Mouse (Mus musculus) neural tube, embryonic 12.5 days (tissue): ENCODE measurements around the gene Tubb1. TPM values are rescaled to one million over a fixed set of nuclear protein-coding genes. Genes with fewer than 3 reads are reported as not detected.
A peak's percentile ranks its signal among the peaks of the same experiment; 100 is the strongest.

Source experiments
- ATAC-seq: fragments of 200-750 bp; cut with Nextera tagmentation; 2 replicates; pipeline ENCODE4 v1.8.0; 2017; ENCODE audit warnings: low read depth, mild to moderate bottlenecking, moderate TSS enrichment, moderate library complexity; ENCODE audit not compliant: low FRiP score
- H3K27ac ChIP-seq: fragments of 300-500 bp; sonication (generic); 2 replicates; pipeline ENCODE4 v1.5.1; 2016
- H3K27me3 ChIP-seq: fragments of 300-500 bp; sonication (generic); replicated peaks from 2 replicates; pipeline ENCODE4 v1.6.1; 2016; ENCODE audit warnings: mild to moderate bottlenecking
- H3K36me3 ChIP-seq: fragments of 300-500 bp; sonication (generic); 2 replicates; pipeline ENCODE4 v1.6.1; 2016; ENCODE audit warnings: mild to moderate bottlenecking
- H3K4me1 ChIP-seq: fragments of 300-500 bp; sonication (generic); 2 replicates; pipeline ENCODE4 v1.6.1; 2016
- H3K4me2 ChIP-seq: fragments of 300-500 bp; sonication (generic); replicated peaks from 2 replicates; pipeline ENCODE4 v1.6.1; 2016; ENCODE audit warnings: mild to moderate bottlenecking
- H3K4me3 ChIP-seq: fragments of 300-500 bp; sonication (generic); 2 replicates; pipeline ENCODE4 v1.5.1; 2016
- H3K9ac ChIP-seq: fragments of 300-500 bp; sonication (generic); 2 replicates; pipeline ENCODE4 v1.6.1; 2016; ENCODE audit warnings: mild to moderate bottlenecking
- H3K9me3 ChIP-seq: fragments of 300-500 bp; sonication (generic); 2 replicates; pipeline ENCODE4 v1.6.1; 2016; ENCODE audit warnings: mild to moderate bottlenecking
- WGBS: fragments of 180-500 bp; shearing (Covaris S2); methylation state at CpG from one replicate; pipeline ENCODE4 v1.1.7; 2016; 5-methylcytosine and 5-hydroxymethylcytosine counted together
- polyA plus RNA-seq: library from polyadenylated mRNA; unstranded; fragments of >200 nt; fragmentation: Nextera tagmentation; extraction: Ambion mirVana; gene quantifications from 2 replicates; pipeline ENCODE4 v1.2.1, GENCODE M21; 2016

Gene Tubb1
- polyA plus RNA-seq, 1 experiment from 2014 or later = 3.4 TPM

DNA sequence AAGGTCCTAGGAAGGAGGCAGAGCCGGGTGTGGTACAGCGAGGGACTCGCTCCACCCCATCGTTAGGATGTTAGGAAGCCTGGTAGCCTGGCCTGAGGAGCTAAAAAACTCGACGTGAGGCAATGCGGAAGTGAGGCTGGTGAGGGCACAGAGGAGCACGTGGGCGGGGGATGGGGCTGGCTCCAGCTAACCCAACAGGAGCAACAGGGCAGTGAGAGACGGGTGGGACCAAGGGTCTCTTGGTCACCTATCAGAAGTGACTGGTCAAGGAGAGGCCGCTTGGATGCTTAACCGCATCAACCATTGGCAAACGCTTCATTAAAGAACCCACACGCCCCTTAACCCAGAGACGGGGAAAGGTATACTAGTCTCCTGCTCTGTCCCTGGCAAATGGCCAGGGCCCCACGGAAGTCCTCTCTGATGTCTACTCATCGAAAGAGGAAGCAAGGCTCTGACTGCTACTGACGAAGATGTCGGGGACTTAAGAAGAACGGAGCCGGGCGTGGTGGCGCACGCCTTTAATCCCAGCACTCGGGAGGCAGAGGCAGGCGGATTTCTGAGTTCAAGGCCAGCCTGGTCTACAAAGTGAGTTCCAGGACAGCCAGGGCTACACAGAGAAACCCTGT lies 14.3 kb upstream of the Tubb1 start:
- Histone ChIP-seq H3K27me3 (no peaks in the 10 kb centered on the region), H3K4me3 (no peak overlapping the region), H3K27ac (no peak overlapping the region), H3K4me1 (peaks cover 16% of the 10 kb centered on the region), H3K9ac (no peak overlapping the region), H3K9me3 (no peaks in the 10 kb centered on the region), H3K36me3 (peaks cover 9% of the 10 kb centered on the region; the same call in 1 of the 2 replicates), H3K4me2 (no peak overlapping the region)
- no peak for ATAC-seq
- WGBS = 93% methylated on average over 26 of the region's 26 CpGs

DNA sequence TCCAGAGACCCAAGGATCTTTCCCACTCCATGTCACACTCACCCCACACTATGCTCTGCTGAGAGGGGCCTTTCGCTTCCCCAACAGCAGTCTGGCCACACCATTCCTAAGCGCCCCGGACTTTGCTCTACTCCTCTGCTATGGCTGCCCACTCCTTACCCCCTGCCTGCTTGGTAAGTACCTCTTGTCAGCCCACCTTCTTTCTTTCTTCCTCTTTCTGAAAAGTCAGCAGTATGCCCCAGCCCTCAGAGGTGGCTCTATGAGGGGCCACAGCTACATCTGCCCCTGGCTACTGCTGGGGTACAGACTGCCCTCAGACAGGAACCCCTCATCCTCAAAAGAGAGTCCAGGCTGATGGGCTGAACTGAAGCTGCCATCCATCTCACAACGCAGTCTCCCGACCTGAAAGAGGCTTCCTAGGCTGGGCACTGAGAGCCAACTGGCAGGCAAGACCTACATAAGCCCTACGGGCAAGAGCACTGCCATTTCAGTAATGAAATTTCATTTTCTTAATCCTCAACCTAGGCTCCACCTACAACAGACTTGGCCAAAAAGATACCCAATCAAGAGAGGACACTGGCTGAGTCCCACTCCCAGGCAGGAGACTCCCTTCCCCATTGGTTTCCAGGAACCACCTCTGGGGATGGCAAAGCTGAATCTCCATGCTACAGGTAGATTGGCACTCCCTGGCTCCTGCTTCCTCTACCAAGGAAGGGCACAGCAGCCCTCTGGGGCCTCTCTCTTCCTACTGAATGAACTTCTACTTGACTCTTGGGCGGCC lies 13.4 kb upstream of the Tubb1 start:
- Histone ChIP-seq H3K9me3 (no peaks in the 10 kb centered on the region), H3K36me3 (peaks cover 9% of the 10 kb centered on the region; the same call in 1 of the 2 replicates), H3K9ac (no peak overlapping the region), H3K27me3 (no peaks in the 10 kb centered on the region), H3K4me3 (no peak overlapping the region), H3K4me1 (peaks cover 16% of the 10 kb centered on the region), H3K4me2 (no peak overlapping the region), H3K27ac (no peak overlapping the region)
- 96% methylated on average over 7 of the region's 7 CpGs for WGBS
- no peak for ATAC-seq

DNA sequence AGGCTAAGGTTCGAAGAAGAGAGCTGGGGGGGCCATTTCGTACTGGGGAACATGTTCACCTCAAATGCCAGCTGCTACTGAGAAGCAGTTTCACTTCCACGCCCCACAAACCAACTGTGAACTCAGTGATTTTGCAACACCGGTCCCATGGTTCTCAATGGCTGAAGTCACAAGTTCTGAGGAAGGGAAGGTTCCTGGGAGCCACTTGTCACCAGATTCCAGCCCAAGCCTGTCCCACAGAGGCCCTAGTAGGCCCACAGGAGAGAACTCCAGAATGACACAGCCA lies 12.9 kb upstream of the Tubb1 start:
- Histone ChIP-seq H3K36me3 (peaks cover 9% of the 10 kb centered on the region; the same call in 1 of the 2 replicates), H3K4me2 (peak overlapping the region; percentile 74), H3K27ac (no peak overlapping the region), H3K9ac (no peak overlapping the region), H3K9me3 (no peaks in the 10 kb centered on the region), H3K4me3 (no peak overlapping the region), H3K4me1 (peaks cover 19% of the 10 kb centered on the region), H3K27me3 (no peaks in the 10 kb centered on the region)
- ATAC-seq = no peak
- 94% methylated on average over 4 of the region's 4 CpGs for WGBS

DNA sequence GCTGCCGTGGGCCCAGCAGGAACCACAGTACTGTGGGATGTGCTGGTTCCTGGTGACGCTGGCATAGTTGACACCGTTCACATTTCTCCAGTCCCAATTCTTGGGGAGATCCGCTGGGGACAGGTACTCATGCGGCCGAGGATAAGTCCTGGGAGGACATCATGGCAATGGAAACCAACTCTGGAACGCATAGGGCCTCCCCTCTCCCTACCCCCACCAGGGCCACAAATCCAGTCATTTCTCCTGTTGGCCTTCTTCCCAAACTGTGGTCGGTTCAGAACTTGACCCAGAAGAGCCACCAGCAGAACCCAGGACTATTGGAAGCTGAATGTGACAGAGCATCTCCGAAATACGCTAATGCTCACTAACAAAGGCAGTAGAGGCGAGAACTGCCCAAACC lies 12.3 kb upstream of the Tubb1 start:
- Histone ChIP-seq H3K4me1 (peaks cover 19% of the 10 kb centered on the region), H3K9ac (peak overlapping the region; percentile 63), H3K9me3 (no peaks in the 10 kb centered on the region), H3K4me3 (peak overlapping the region; percentile 50), H3K4me2 (peak overlapping the region; percentile 74), H3K27me3 (no peaks in the 10 kb centered on the region), H3K36me3 (peaks cover 7% of the 10 kb centered on the region; the same call in 1 of the 2 replicates), H3K27ac (no peak overlapping the region)
- WGBS = 71% methylated on average over 11 of the region's 11 CpGs
- peak; percentile 5; the same call in 1 of the 2 replicates for ATAC-seq

DNA sequence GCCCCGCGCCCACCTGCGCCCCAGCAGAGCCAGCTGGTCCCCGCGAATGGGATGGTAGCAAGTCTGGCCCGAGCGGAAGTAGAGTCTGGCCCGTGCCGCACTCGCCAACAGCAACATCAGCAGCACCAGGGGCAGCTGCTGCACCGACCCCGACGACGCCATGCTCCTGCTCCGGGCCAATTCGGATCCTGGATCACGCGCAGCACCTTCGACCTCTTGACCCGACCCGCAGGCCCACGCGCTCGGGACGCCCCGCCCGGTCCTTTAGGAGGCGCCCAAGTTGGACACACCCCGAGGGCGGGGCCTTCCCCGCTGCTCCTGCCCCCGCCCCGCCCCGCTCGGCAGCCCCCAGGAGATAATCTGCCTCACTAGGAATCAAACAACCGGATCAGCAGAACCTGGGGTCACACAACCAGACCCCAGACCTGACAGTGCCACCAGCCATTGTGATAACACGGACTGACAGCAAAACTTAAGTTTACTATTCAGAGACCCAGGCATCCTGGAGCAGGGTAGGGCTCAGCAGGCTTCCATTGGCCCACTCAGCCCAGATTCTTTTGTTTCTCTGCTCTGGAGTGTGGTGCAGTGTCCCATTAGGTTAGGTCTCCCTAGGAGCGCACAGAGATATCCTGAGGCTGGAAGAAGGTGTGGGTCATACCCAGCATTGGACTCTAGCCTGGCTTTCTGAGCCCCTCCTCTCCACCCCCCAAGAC lies 11.6 kb upstream of the Tubb1 start, which contains the start of gene Ctsz:
Ctsz (minus strand) TSS at position 303 of the 713 bp plus-strand sequence.
- peaks cover 7% of the 10 kb centered on the region; the same call in 1 of the 2 replicates for H3K36me3 ChIP-seq
- no peak within 1 kb of the TSS for H3K27ac ChIP-seq
- under 1% methylated on average over 38 of the region's 38 CpGs for WGBS

DNA sequence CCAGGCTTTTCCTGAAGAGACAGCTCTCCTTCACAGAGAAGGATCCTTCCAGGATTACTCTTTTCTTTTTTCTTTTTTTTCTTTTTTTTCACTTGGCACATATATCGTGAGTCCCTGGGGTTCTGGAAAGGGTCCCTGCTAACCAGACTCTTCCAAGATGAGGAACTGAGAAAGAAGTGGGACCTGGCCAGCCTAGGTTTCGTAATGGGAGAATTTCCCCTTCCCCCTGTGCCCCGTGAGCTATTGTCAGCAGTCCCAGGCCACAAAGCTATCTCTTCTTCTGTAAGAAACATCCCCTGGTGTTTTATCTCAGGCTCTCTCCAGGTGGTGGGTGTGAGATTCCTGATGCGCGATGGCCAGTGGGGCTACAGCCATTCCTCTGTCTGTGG lies 11.1 kb upstream of the Tubb1 start:
- Histone ChIP-seq H3K27ac (no peak overlapping the region), H3K36me3 (peaks cover 7% of the 10 kb centered on the region; the same call in 1 of the 2 replicates), H3K27me3 (no peaks in the 10 kb centered on the region), H3K9me3 (no peaks in the 10 kb centered on the region), H3K4me1 (peaks cover 19% of the 10 kb centered on the region), H3K4me3 (peak overlapping the region; percentile 50; the same call in 1 of the 2 replicates), H3K9ac (0 out of 2 replicates have a peak overlapping the region, but pooled peaks have one; percentile 63), H3K4me2 (peak overlapping the region; percentile 74)
- ATAC-seq = no peak
- WGBS = 51% methylated on average over 5 of the region's 5 CpGs

More for the DNA sequence above, 11.6 kb upstream of the Tubb1 start, which contains the start of gene Ctsz:
- Histone ChIP-seq H3K4me1 (peaks cover 19% of the 10 kb centered on the region), H3K9ac (peak within 1 kb of the TSS; percentile 63), H3K27me3 (no peaks in the 10 kb centered on the region), H3K9me3 (no peaks in the 10 kb centered on the region), H3K4me2 (peak within 1 kb of the TSS; percentile 74), H3K4me3 (peak within 1 kb of the TSS; percentile 50)
- ATAC-seq = peak; percentile 82

DNA sequence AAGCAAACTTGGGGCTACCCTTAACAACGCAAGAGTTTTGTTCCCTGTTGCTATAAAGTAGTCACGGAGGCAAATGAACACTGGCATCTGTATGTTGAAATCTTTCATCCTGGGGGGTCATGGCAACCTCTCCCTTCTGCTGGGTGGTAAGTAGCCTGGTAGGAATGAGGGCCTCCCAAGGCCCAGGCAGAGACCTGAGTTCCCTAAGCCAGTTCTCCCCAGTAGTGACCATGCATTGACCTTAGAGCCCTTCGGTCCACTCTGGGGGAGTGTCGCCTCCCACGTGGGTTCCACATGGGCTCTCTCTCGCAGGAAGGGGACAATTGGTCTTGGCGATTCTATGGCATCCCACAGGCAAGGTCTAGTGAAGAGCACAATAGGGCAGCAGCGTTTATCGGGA lies 10.5 kb upstream of the Tubb1 start:
- 77% methylated on average over 9 of the region's 9 CpGs for WGBS
- Histone ChIP-seq H3K9ac (no peak overlapping the region), H3K36me3 (0 out of 2 replicates have a peak, but pooled peaks cover 3% of the 10 kb centered on the region), H3K4me1 (peaks cover 19% of the 10 kb centered on the region), H3K4me2 (no peak overlapping the region), H3K27me3 (no peaks in the 10 kb centered on the region), H3K27ac (no peak overlapping the region), H3K4me3 (no peak overlapping the region), H3K9me3 (no peaks in the 10 kb centered on the region)
- no peak for ATAC-seq

DNA sequence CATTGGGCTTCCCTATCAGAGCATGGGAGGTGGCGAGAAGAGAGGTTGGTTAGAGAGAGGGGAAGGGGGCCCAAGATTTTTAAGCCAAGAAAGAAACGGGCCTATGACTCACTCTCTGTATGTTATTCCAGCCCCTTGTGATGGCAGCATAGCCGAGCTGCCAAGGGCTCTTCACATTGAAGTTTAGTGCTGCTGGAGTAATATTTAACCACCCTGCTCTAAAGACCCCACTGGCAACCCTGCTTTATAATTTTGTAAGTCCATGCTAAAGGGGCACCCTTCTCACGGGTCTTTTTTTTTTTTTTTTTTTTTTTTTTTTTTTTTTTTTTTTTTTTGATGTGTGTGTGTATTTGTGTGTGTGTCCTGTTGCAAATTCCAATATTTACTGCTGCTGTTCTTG lies 8.6 kb upstream of the Tubb1 start:
- ATAC-seq = no peak
- peaks cover 19% of the 10 kb centered on the region for H3K4me1 ChIP-seq
- H3K4me2 ChIP-seq = no peak overlapping the region
- 74% methylated on average over 4 of the region's 4 CpGs for WGBS
- no peak overlapping the region for H3K4me3 ChIP-seq
- no peaks in the 10 kb centered on the region for H3K27me3 ChIP-seq
- H3K27ac ChIP-seq = no peak overlapping the region
- no peaks in the 10 kb centered on the region for H3K36me3 ChIP-seq
- no peaks in the 10 kb centered on the region for H3K9me3 ChIP-seq
- no peak overlapping the region for H3K9ac ChIP-seq

DNA sequence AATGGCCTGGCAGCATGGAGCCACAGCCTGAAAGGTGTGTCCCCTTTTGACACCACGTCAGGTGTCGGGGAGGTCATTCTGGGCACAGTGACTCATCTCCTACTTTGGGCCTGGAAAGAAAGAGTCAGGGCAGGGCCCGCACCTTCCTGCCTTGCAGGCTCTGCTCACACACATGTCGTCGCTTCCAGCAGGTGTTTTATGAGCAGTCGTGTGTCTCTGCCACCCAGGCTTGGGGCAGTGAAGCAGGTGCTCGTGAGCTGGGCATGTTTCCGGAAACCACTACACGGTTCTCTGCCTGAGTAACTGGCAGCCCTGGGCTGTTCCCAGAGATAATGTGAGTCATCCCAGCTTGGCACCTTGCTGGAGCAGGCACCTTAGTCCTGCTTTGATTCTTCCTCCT lies 8.0 kb upstream of the Tubb1 start:
- 75% methylated on average over 9 of the region's 9 CpGs for WGBS
- H3K36me3 ChIP-seq = no peaks in the 10 kb centered on the region
- no peak overlapping the region for H3K9ac ChIP-seq
- H3K4me2 ChIP-seq = no peak overlapping the region
- no peak overlapping the region for H3K4me3 ChIP-seq
- H3K4me1 ChIP-seq = peaks cover 19% of the 10 kb centered on the region
- no peaks in the 10 kb centered on the region for H3K27me3 ChIP-seq
- ATAC-seq = no peak
- no peaks in the 10 kb centered on the region for H3K9me3 ChIP-seq
- no peak overlapping the region for H3K27ac ChIP-seq

DNA sequence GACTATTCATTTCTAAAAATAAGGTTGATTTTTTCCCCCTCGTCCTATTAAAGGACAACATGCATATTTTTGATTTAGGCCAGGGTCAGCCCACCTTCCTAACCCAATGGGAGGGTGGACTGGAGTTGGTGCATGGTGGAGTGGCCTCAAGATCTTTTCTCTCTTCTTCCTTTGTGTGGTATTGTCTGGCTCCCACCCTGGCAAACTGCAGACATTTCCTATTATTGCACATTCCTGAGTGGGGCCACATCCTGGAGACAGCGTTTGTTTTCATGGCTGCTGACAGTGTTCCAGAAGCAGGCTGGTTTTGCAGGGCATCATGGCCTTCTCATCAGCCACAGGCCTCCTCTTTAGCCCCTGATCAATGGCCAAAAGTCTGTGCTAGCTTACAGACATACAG lies 7.4 kb upstream of the Tubb1 start:
- H3K27me3 ChIP-seq = no peaks in the 10 kb centered on the region
- ATAC-seq = no peak
- H3K36me3 ChIP-seq = no peaks in the 10 kb centered on the region
- H3K4me1 ChIP-seq = peaks cover 16% of the 10 kb centered on the region
- no peak overlapping the region for H3K4me3 ChIP-seq
- H3K27ac ChIP-seq = no peak overlapping the region
- no peaks in the 10 kb centered on the region for H3K9me3 ChIP-seq
- 55% methylated on average over 2 of the region's 2 CpGs for WGBS
- H3K9ac ChIP-seq = no peak overlapping the region
- H3K4me2 ChIP-seq = no peak overlapping the region

DNA sequence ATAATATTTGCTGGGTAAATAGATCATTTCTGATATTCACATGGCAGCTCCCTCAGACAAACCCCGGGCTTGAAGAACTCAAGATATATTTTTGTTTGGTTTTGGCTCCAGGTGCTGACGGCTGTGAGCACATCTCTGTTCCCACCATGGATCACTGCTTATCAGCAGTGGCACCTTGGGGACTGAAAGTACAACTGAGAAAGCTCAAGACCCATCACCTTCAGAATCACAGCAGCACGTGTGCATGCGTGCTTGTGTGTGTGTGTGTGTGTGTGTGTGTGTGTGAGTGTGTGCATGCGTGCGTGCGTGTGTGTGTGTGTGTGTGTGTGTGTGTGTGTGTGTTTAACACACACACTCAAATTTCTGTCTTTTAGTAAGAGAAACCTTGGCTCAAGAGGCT lies 6.1 kb upstream of the Tubb1 start:
- 78% methylated on average over 7 of the region's 7 CpGs for WGBS
- no peak for ATAC-seq
- no peak overlapping the region for H3K27ac ChIP-seq
- H3K4me3 ChIP-seq = no peak overlapping the region
- H3K4me1 ChIP-seq = 0 out of 2 replicates have a peak, but pooled peaks cover 4% of the 10 kb centered on the region
- no peaks in the 10 kb centered on the region for H3K27me3 ChIP-seq
- no peak overlapping the region for H3K4me2 ChIP-seq
- no peaks in the 10 kb centered on the region for H3K9me3 ChIP-seq
- H3K36me3 ChIP-seq = no peaks in the 10 kb centered on the region
- H3K9ac ChIP-seq = no peak overlapping the region

DNA sequence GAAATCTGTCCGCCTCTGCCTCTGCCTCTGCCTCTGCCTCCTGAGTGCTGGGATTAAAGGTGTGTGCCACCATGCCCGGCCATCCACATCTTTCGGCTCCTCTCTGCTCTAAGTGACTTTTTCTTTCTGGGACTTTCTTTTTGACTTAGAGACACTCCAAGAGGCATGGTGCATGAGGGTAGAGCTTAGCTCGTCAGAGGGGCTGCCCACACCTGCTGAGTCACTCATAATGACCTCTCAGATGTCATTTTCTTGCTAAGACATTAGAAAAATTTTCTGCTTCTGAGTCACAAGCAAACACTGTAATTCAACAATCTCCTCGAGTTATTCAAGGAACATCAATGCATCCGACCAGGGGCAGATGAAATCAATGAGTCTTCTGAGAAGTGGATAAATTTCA lies 5.5 kb upstream of the Tubb1 start:
- no peak overlapping the region for H3K27ac ChIP-seq
- no peaks in the 10 kb centered on the region for H3K9me3 ChIP-seq
- 83% methylated on average over 6 of the region's 6 CpGs for WGBS
- H3K9ac ChIP-seq = no peak overlapping the region
- ATAC-seq = no peak
- H3K4me2 ChIP-seq = no peak overlapping the region
- H3K36me3 ChIP-seq = no peaks in the 10 kb centered on the region
- 0 out of 2 replicates have a peak, but pooled peaks cover 3% of the 10 kb centered on the region for H3K4me1 ChIP-seq
- no peak overlapping the region for H3K4me3 ChIP-seq
- H3K27me3 ChIP-seq = no peaks in the 10 kb centered on the region
